Mouse (Mus musculus) midbrain, embryonic 14.5 days (tissue): Measurements from ENCODE around the gene Ston1. TPM values are rescaled to one million over a fixed set of nuclear protein-coding genes. Genes with fewer than 3 reads are reported as not detected.

Source experiments
- ATAC-seq: fragments of 200-750 bp; cut with Nextera tagmentation; 2 replicates; pipeline ENCODE4 v1.8.0; 2017; ENCODE audit warnings: moderate number of reproducible peaks, moderate library complexity; ENCODE audit not compliant: low FRiP score, low TSS enrichment
- DNase-seq: peaks from one replicate; pipeline ENCODE4 v3.0.0-alpha.2; 2015
- H3K27ac ChIP-seq: fragments of 300-500 bp; sonication (generic); replicated peaks from 2 replicates; pipeline ENCODE4 v1.5.1; 2014; ENCODE audit warnings: mild to moderate bottlenecking, low read depth, low read length, moderate library complexity
- H3K27me3 ChIP-seq: fragments of 300-500 bp; sonication (generic); 2 replicates; pipeline ENCODE4 v1.6.1; 2014; ENCODE audit warnings: low read length, control low read depth, mixed read lengths; ENCODE audit not compliant: control insufficient read depth, insufficient read depth
- H3K36me3 ChIP-seq: fragments of 300-500 bp; sonication (generic); 2 replicates; pipeline ENCODE4 v1.6.1; 2014; ENCODE audit warnings: low read length, control low read depth; ENCODE audit not compliant: control insufficient read depth, insufficient read depth
- H3K4me1 ChIP-seq: fragments of 300-500 bp; sonication (generic); 2 replicates; pipeline ENCODE4 v1.6.1; 2014; ENCODE audit warnings: mild to moderate bottlenecking, antibody characterized with exemption, low read length, control low read depth; ENCODE audit not compliant: control insufficient read depth, insufficient read depth
- H3K4me2 ChIP-seq: fragments of 300-500 bp; sonication (generic); 2 replicates; pipeline ENCODE4 v1.6.1; 2014; ENCODE audit warnings: mild to moderate bottlenecking, low read length, moderate library complexity
- H3K4me3 ChIP-seq: fragments of 300-500 bp; sonication (generic); replicated peaks from 2 replicates; pipeline ENCODE4 v1.5.1; 2014; ENCODE audit warnings: low read depth, low read length
- H3K9ac ChIP-seq: fragments of 300-500 bp; sonication (generic); replicated peaks from 2 replicates; pipeline ENCODE4 v1.6.1; 2014; ENCODE audit warnings: mild to moderate bottlenecking, low read length, moderate library complexity
- H3K9me3 ChIP-seq: fragments of 300-500 bp; sonication (generic); 2 replicates; pipeline ENCODE4 v1.6.1; 2016; ENCODE audit warnings: low read length, control low read depth, mixed read lengths; ENCODE audit not compliant: control insufficient read depth
- WGBS: fragments of 180-500 bp; shearing (Covaris S2); extraction: QIAGEN DNeasy Blood & Tissue Kit; methylation state at CpG from one replicate; pipeline ENCODE4 v1.1.7; 2014; 5-methylcytosine and 5-hydroxymethylcytosine counted together
- polyA plus RNA-seq: library from polyadenylated mRNA; unstranded; fragments of >200 nt; fragmentation: Nextera tagmentation; extraction: Ambion mirVana; gene quantifications from 2 replicates; pipeline ENCODE4 v1.2.1, GENCODE M21; 2014

The Ston1 gene
- polyA plus RNA-seq, 1 experiment from 2014 or later: 1.3 TPM

GRCm38 (mm10) chr17:88598056-88598420 is 554 bp downstream of the Ston1 start:
- Histone ChIP-seq H3K9me3 (no peaks in the 10 kb centered on the region), H3K36me3 (no peaks in the 10 kb centered on the region), H3K4me2 (peak overlapping the region; percentile 84), H3K4me1 (peaks cover 4% of the 10 kb centered on the region), H3K9ac (0 out of 2 replicates have a peak overlapping the region, but pooled peaks have one; percentile 34), H3K27me3 (no peaks in the 10 kb centered on the region), H3K27ac (no peak overlapping the region), H3K4me3 (peak overlapping the region; percentile 44)
- peak; percentile 14; the same call in 1 of the 2 replicates for ATAC-seq
- WGBS: 7% methylated on average over 5 of the region's 5 CpGs
- peak; percentile 9 for DNase-seq

DNA sequence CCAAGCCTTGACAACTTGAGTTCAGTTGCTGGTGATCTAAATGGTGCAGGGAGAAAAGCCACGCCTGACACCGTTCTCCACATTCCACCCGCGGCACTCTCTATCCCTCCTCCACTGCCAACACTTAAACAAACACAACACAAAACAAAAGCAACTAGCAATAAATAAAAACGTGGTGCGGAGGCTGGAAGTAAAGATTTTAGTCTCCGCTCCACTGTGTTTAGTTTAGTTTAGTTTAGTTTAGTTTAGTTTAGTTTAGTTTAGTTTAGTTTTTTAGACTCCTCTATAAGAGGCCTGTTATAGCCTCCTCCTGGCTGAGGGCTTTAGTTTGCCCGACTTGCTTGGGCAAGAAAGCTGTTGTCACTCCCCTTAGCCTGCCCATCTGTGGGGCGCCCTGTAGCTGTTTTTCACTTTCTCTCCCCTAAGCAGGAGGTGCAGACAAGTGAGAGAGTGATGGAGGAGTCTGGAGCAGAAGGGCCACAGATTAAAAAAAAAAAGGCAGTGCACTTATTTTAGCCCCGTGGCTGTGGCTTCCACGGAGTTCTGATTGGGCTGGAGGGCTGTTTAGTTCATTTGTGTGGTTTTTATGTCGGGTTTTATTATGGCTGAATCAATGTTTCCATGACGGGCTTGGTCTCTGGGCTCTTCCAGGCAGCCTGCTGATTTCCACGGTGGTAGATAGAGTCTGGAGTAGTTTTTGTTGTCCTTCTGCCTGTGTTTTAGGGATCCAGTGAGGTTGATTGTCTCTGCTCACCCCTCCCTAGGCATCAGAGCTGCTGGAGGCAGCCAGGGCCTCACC is 1.3 kb downstream of the Ston1 start:
- H3K4me3 ChIP-seq: no peak overlapping the region
- H3K27ac ChIP-seq: no peak overlapping the region
- H3K9me3 ChIP-seq: no peaks in the 10 kb centered on the region
- H3K4me2 ChIP-seq: peak overlapping the region; percentile 84
- no peak overlapping the region for H3K9ac ChIP-seq
- DNase-seq: peak; percentile 20
- no peak for ATAC-seq
- no peaks in the 10 kb centered on the region for H3K36me3 ChIP-seq
- no peaks in the 10 kb centered on the region for H3K27me3 ChIP-seq
- WGBS: 20% methylated on average over 14 of the region's 14 CpGs
- peaks cover 4% of the 10 kb centered on the region for H3K4me1 ChIP-seq

- H3K36me3 ChIP-seq: no peaks in the 10 kb centered on the region
- no peaks in the 10 kb centered on the region for H3K9me3 ChIP-seq
- no peak overlapping the region for H3K4me2 ChIP-seq
- ATAC-seq (no peak), DNase-seq (no peak)
- no peaks in the 10 kb centered on the region for H3K27me3 ChIP-seq
- no peak overlapping the region for H3K4me3 ChIP-seq
- no peak overlapping the region for H3K27ac ChIP-seq
- WGBS: 89% methylated on average over 8 of the region's 8 CpGs
- H3K4me1 ChIP-seq: peaks cover 4% of the 10 kb centered on the region
- H3K9ac ChIP-seq: no peak overlapping the region
Observed at GRCm38 (mm10) chr17:88600492-88601026, 3.1 kb downstream of the Ston1 start.

DNA sequence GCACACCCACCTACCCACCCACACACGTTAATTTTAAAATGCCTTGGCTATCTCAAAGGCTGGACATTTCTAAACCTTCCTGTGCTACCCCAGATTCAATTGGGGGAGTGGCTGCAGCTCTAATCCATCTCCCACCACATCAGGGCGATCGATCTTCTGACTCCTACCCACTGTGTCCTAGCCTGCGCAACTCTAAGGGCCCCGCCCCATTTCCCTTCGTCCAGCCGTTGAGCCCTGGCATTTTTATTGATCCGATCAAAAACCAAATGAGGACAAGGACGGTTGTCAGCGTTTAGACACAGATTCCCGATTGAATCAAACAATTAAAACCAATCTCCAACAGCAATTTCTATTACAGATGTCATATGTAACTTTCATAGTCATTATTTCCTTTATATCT is 6.5 kb downstream of the Ston1 start:
- no peak overlapping the region for H3K4me2 ChIP-seq
- H3K27ac ChIP-seq: no peak overlapping the region
- 90% methylated on average over 11 of the region's 11 CpGs for WGBS
- H3K4me1 ChIP-seq: no peaks in the 10 kb centered on the region
- H3K9me3 ChIP-seq: no peaks in the 10 kb centered on the region
- DNase-seq (no peak), ATAC-seq (no peak)
- H3K36me3 ChIP-seq: no peaks in the 10 kb centered on the region
- H3K27me3 ChIP-seq: no peaks in the 10 kb centered on the region
- no peak overlapping the region for H3K9ac ChIP-seq
- no peak overlapping the region for H3K4me3 ChIP-seq

- H3K27ac ChIP-seq: no peak overlapping the region
- ATAC-seq: no peak
- H3K4me3 ChIP-seq: no peak overlapping the region
- no peaks in the 10 kb centered on the region for H3K27me3 ChIP-seq
- no peak for DNase-seq
- H3K36me3 ChIP-seq: no peaks in the 10 kb centered on the region
- no peak overlapping the region for H3K4me2 ChIP-seq
- H3K4me1 ChIP-seq: no peaks in the 10 kb centered on the region
- H3K9me3 ChIP-seq: no peaks in the 10 kb centered on the region
- H3K9ac ChIP-seq: no peak overlapping the region
- 89% methylated on average over 2 of the region's 2 CpGs for WGBS
Observed at GRCm38 (mm10) chr17:88606056-88606455, 8.6 kb downstream of the Ston1 start.

DNA sequence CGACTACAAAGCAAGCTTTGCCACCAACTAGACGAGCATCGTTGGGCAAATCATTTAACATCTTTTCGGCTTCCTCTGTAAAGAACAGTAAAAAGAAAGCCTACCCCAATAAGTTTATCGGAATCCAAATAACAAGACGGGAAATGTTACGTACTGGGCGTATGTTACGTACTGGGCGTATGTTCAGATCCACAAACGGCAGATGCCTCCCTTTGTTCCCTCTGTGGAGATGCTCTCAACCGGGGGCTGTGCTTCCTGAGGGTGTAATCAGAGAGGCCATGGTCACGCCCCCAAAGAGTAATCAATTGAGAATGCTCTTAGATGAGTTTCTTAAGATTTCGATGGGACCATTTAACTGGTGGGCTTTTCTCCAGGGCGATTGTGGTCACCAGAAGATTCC is 11.9 kb downstream of the Ston1 start:
- H3K27me3 ChIP-seq: no peaks in the 10 kb centered on the region
- no peak for DNase-seq
- WGBS: 82% methylated on average over 15 of the region's 15 CpGs

GRCm38 (mm10) chr17:88611057-88611456 is 13.6 kb downstream of the Ston1 start:
- 93% methylated on average over 2 of the region's 2 CpGs for WGBS
- Histone ChIP-seq H3K9ac (no peak overlapping the region), H3K36me3 (no peaks in the 10 kb centered on the region), H3K4me3 (no peak overlapping the region), H3K4me2 (no peak overlapping the region), H3K4me1 (no peaks in the 10 kb centered on the region), H3K9me3 (no peaks in the 10 kb centered on the region), H3K27me3 (no peaks in the 10 kb centered on the region), H3K27ac (no peak overlapping the region)
- no peak for ATAC-seq
- DNase-seq: no peak

More for the DNA sequence above, 11.9 kb downstream of the Ston1 start:
- ATAC-seq: no peak
- no peaks in the 10 kb centered on the region for H3K4me1 ChIP-seq
- no peaks in the 10 kb centered on the region for H3K9me3 ChIP-seq
- H3K27ac ChIP-seq: no peak overlapping the region
- H3K4me2 ChIP-seq: no peak overlapping the region
- H3K36me3 ChIP-seq: no peaks in the 10 kb centered on the region
- H3K9ac ChIP-seq: no peak overlapping the region
- no peak overlapping the region for H3K4me3 ChIP-seq

GRCm38 (mm10) chr17:88613172-88613571 is 15.7 kb downstream of the Ston1 start:
- Histone ChIP-seq H3K9me3 (no peaks in the 10 kb centered on the region), H3K36me3 (no peaks in the 10 kb centered on the region), H3K27ac (no peak overlapping the region), H3K4me1 (no peaks in the 10 kb centered on the region), H3K27me3 (no peaks in the 10 kb centered on the region), H3K4me3 (no peak overlapping the region), H3K4me2 (no peak overlapping the region), H3K9ac (no peak overlapping the region)
- 63% methylated on average over 6 of the region's 6 CpGs for WGBS
- DNase-seq (no peak), ATAC-seq (no peak)

DNA sequence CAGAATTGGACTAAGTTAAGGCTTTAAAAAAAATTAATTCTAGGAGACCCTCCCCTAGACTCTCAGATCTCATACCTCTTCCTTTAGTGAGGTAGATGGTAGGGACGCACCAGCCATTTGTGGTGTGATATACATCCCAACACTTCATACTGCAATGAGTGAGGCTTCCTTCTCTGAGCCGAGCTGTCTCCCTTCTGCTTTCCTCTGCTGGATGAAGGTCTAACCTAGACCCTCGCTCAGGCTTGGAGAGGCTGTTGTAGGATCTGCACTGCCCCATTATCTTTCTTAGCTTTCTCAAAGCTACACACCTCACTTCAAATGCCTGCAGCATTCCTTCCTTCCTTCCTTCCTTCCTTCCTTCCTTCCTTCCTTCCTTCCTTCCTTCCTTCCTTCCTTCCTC is 16.2 kb downstream of the Ston1 start:
- no peak for DNase-seq
- no peak overlapping the region for H3K4me2 ChIP-seq
- H3K27me3 ChIP-seq: no peaks in the 10 kb centered on the region
- no peaks in the 10 kb centered on the region for H3K36me3 ChIP-seq
- H3K9ac ChIP-seq: no peak overlapping the region
- ATAC-seq: no peak
- H3K4me3 ChIP-seq: no peak overlapping the region
- WGBS: 97% methylated on average over 3 of the region's 3 CpGs
- H3K4me1 ChIP-seq: no peaks in the 10 kb centered on the region
- H3K9me3 ChIP-seq: no peaks in the 10 kb centered on the region
- H3K27ac ChIP-seq: no peak overlapping the region
